Mouse (Mus musculus): ENCODE results near the gene Olfr465-ps1. TPM values are rescaled to one million over a fixed set of nuclear protein-coding genes. Genes with fewer than 3 reads are reported as not detected.

Gene Olfr465-ps1
- not detected in 2 replicates for polyA plus RNA-seq (2016; fragmentation: Nextera tagmentation; extraction: Ambion mirVana)

DNA sequence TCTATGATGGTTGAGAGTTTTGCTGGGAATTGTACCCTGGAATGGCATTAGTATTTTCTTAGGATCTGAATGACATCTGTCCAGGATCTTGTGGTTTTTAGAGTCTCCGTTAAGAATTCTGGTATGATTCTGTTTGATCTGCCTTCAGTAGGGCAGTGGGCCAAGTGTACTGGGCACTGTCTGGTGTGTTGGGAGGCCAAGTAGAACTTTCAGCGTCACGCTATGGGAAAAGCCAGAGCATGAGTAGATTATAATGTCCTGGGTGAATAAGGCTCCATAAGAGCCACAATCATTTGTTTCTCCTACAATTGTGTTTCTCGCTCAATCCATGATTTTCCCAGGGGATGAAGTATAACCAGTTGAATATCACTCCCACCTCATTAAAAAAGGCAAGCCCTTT is at the start of gene Olfr465-ps1:
Olfr465-ps1 (plus strand) TSS at position 301 of the 400 bp plus-strand sequence.
- 80% methylated on average over 4 of the region's 4 CpGs for WGBS
- H3K4me2 ChIP-seq: no peak within 1 kb of the TSS
- ATAC-seq (ENCODE audit: insufficient number of reproducible peaks, insufficient read depth, low FRiP score, low TSS enrichment, low read depth): no peak
- H3K27me3 ChIP-seq: no peaks in the 10 kb centered on the region
- H3K27ac ChIP-seq: no peak within 1 kb of the TSS
- H3K9me3 ChIP-seq: 0 out of 2 replicates have a peak, but pooled peaks cover 4% of the 10 kb centered on the region
- no peak within 1 kb of the TSS for H3K4me3 ChIP-seq (replicated peaks)
- H3K36me3 ChIP-seq: no peaks in the 10 kb centered on the region
- no peaks in the 10 kb centered on the region for H3K4me1 ChIP-seq (replicated peaks)
- H3K9ac ChIP-seq (replicated peaks): no peak within 1 kb of the TSS

DNA sequence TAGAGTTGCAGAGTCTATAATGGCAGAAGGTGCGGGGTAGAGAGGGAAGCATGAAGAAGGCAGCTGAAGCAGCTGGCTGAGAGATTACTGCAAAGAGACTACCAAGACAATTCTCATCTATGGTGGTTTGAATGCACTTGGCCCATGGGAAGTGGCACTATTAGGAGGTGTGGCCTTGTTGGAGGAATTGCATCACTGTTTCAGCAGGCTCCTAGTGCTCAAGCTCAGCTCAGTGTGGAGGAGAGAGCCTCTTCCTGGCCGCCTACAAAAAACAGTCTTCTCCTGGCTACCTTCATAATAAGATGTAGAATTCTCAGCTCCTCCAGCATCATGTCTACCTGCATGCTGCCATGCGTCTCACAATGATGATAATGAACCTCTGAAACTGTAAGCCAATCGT is 42.0 kb upstream of the Olfr465-ps1 start:
- no peak overlapping the region for H3K9ac ChIP-seq (replicated peaks)
- no peak overlapping the region for H3K4me3 ChIP-seq (replicated peaks)
- peaks cover 12% of the 10 kb centered on the region for H3K36me3 ChIP-seq
- H3K9me3 ChIP-seq: peaks cover 3% of the 10 kb centered on the region; the same call in 1 of the 2 replicates
- H3K27me3 ChIP-seq: no peaks in the 10 kb centered on the region
- no peaks in the 10 kb centered on the region for H3K4me1 ChIP-seq (replicated peaks)
- H3K4me2 ChIP-seq: no peak overlapping the region
- H3K27ac ChIP-seq: no peak overlapping the region
- ATAC-seq (ENCODE audit: insufficient number of reproducible peaks, insufficient read depth, low FRiP score, low TSS enrichment, low read depth): no peak
- WGBS: 93% methylated on average over 4 of the region's 4 CpGs

DNA sequence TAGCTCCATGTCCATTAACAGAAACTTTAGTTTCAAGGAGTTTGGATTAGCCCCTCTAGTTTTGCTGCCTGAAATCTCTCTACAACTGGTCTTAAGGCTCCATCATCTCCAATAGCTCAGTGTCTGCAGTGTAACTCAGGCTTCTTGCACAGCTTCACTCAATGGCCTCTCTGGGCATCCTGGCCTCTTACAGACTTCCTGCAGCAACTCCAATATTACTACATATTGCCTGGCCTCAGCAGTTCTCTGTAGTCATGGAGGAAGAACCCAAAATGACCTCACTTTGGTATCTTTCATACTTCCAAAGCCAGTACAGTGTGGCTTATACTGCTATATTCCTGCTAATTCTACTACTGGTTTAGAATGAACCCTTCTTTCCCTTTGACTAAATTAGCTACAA is 40.9 kb upstream of the Olfr465-ps1 start:
- Histone ChIP-seq H3K9ac (replicated peaks) (no peak overlapping the region), H3K36me3 (peaks cover 7% of the 10 kb centered on the region), H3K9me3 (peaks cover 8% of the 10 kb centered on the region; the same call in 1 of the 2 replicates), H3K4me1 (replicated peaks) (no peaks in the 10 kb centered on the region), H3K27me3 (no peaks in the 10 kb centered on the region), H3K27ac (no peak overlapping the region), H3K4me3 (replicated peaks) (no peak overlapping the region), H3K4me2 (no peak overlapping the region)
- no peak for ATAC-seq (ENCODE audit: insufficient number of reproducible peaks, insufficient read depth, low FRiP score, low TSS enrichment, low read depth)

DNA sequence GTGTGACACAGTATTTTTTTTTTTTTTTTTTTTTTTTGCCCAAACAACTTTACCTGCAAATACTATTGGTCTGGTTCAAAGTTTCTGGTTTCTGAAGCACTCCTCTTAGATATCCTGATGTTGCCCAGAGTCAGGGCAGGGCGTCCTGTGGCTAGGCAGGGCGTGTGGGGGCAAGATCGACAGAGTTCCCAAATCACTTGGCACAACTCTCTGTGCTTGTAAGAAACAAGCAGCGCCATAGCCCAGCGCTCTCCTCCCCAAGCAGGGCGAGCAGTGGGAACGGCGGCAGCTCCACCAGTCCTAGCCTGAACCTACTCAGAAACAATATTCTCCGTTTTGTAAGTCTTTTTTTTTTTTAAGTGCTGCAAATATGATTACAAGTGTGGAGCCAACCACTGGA is 37.2 kb upstream of the Olfr465-ps1 start:
- Histone ChIP-seq H3K4me3 (replicated peaks) (no peak overlapping the region), H3K9me3 (peaks cover 31% of the 10 kb centered on the region), H3K4me1 (replicated peaks) (no peaks in the 10 kb centered on the region), H3K27ac (no peak overlapping the region), H3K27me3 (no peaks in the 10 kb centered on the region), H3K9ac (replicated peaks) (no peak overlapping the region), H3K36me3 (peaks cover 5% of the 10 kb centered on the region; the same call in 1 of the 2 replicates), H3K4me2 (no peak overlapping the region)
- no peak for ATAC-seq (ENCODE audit: insufficient number of reproducible peaks, insufficient read depth, low FRiP score, low TSS enrichment, low read depth)
- WGBS: 96% methylated on average over 9 of the region's 9 CpGs

DNA sequence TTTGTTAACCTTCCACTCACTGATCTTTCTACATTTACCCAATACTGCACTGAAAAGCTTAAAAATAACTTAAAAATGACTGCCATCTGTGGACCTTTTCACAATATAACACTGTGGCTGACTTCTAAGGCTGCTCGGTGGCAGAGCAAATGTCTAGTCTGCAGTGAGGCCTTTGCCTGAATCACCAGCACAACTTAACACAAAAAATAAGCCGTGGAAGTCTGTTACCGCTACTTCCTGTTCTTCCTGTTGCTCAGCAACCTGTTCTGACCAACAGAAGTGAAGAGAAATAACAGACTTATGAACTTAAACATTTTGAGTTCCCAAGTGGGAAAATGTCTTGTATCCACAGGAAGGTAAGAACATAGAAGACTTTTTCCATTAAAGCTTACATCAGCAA is 36.7 kb upstream of the Olfr465-ps1 start:
- Histone ChIP-seq H3K9ac (replicated peaks) (no peak overlapping the region), H3K27me3 (no peaks in the 10 kb centered on the region), H3K4me2 (no peak overlapping the region), H3K4me1 (replicated peaks) (no peaks in the 10 kb centered on the region), H3K36me3 (peaks cover 7% of the 10 kb centered on the region; the same call in 1 of the 2 replicates), H3K4me3 (replicated peaks) (no peak overlapping the region), H3K9me3 (peaks cover 35% of the 10 kb centered on the region), H3K27ac (no peak overlapping the region)
- WGBS: 88% methylated on average over 3 of the region's 3 CpGs
- ATAC-seq (ENCODE audit: insufficient number of reproducible peaks, insufficient read depth, low FRiP score, low TSS enrichment, low read depth): no peak

DNA sequence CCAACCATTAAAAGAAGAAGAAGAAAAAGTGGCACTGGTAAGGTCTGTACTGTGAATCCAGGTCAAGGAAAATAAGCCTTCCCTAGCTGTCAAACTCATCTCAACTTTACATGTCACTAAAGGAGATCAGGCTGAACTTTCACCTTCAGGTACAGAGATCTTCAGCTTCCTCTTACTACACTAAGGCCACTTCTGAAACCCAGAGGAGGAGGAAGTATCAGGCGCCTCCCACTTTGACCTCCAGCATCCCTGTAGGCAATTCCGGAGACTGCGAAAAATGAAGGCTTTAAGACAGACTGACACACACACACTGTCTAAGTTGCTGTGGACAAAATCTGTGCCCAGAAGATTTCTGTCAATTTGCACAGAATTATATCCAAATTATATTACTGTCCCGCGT is 25.9 kb upstream of the Olfr465-ps1 start:
- peak overlapping the region; percentile 86 for H3K4me3 ChIP-seq (replicated peaks)
- H3K36me3 ChIP-seq: no peaks in the 10 kb centered on the region
- no peaks in the 10 kb centered on the region for H3K27me3 ChIP-seq
- peak overlapping the region; percentile 94 for H3K27ac ChIP-seq
- 2% methylated on average over 5 of the region's 5 CpGs for WGBS
- peak overlapping the region; percentile 82 for H3K4me2 ChIP-seq
- H3K4me1 ChIP-seq (replicated peaks): peaks cover 10% of the 10 kb centered on the region; the same call in 1 of the 2 replicates
- ATAC-seq (ENCODE audit: insufficient number of reproducible peaks, insufficient read depth, low FRiP score, low TSS enrichment, low read depth): no peak
- H3K9me3 ChIP-seq: no peaks in the 10 kb centered on the region
- peak overlapping the region; percentile 93 for H3K9ac ChIP-seq (replicated peaks)

DNA sequence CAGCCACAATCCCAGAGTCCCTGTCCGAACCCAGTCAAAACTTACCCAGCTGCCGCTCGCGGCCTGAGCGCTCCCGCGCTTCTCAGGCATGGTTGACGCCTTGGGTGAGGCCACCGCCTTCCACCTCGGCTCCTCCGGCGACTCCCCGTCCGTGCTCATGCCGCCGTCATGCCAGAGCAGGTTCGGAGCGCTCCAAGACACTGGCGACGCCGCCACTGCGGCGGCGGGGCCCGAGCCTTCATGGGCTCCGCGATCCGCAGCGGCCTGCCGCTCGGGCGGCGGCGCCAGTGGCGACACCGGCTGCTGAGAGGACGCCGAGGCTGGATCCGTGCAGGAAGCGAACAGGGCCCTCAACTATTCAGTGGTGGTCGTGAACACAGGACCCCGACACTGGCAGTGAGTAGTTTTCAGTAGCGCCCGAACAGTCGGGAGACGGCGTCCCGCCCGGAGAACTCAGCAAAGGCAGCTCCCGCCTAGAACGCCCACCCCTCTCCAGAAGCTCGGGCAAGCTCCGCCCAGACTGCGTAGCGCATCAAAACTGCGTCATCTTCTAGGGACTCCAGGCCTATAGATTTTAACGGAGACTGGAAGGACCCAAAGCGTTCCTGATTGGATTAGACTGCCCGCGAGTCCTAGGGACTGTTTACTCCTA is 25.3 kb upstream of the Olfr465-ps1 start, which contains the start of gene Mfsd14b:
Mfsd14b (minus strand) TSS at position 517 of the 652 bp plus-strand sequence.
- under 1% methylated on average over 60 of the region's 60 CpGs for WGBS
- Histone ChIP-seq H3K4me3 (replicated peaks) (peak within 1 kb of the TSS; percentile 86), H3K36me3 (no peaks in the 10 kb centered on the region), H3K9me3 (no peaks in the 10 kb centered on the region), H3K9ac (replicated peaks) (peak within 1 kb of the TSS; percentile 93), H3K27me3 (no peaks in the 10 kb centered on the region), H3K4me1 (replicated peaks) (peaks cover 10% of the 10 kb centered on the region; the same call in 1 of the 2 replicates), H3K4me2 (peak within 1 kb of the TSS; percentile 82), H3K27ac (peak within 1 kb of the TSS; percentile 94)
- ATAC-seq (ENCODE audit: insufficient number of reproducible peaks, insufficient read depth, low FRiP score, low TSS enrichment, low read depth): peak; percentile 98

DNA sequence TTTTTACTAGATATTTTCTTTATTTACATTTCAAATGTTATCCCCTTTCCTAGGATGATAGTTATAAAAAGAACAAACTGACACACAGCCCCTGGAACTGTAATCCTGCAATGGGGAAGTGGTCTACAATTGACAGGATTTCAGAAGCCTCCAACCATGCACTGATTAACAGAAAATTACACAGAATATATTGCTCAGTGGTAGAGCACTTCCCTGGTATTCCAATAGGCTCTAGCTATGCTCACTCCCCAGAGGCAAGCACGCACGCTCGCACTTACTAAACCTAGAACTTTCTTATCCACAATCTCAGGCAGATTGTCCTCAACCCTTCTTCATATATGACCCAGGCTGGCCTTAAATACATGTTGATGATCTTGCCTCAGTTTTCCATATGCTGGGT is 24.6 kb upstream of the Olfr465-ps1 start:
- no peaks in the 10 kb centered on the region for H3K27me3 ChIP-seq
- H3K4me1 ChIP-seq (replicated peaks): peaks cover 10% of the 10 kb centered on the region; the same call in 1 of the 2 replicates
- peak overlapping the region; percentile 94 for H3K27ac ChIP-seq
- no peak; the same call in 1 of the 2 replicates for ATAC-seq (ENCODE audit: insufficient number of reproducible peaks, insufficient read depth, low FRiP score, low TSS enrichment, low read depth)
- H3K4me3 ChIP-seq (replicated peaks): peak overlapping the region; percentile 86
- peak overlapping the region; percentile 82 for H3K4me2 ChIP-seq
- H3K36me3 ChIP-seq: no peaks in the 10 kb centered on the region
- 67% methylated on average over 3 of the region's 3 CpGs for WGBS
- no peaks in the 10 kb centered on the region for H3K9me3 ChIP-seq
- 0 out of 2 replicates have a peak overlapping the region, but pooled peaks have one; percentile 93 for H3K9ac ChIP-seq (replicated peaks)

DNA sequence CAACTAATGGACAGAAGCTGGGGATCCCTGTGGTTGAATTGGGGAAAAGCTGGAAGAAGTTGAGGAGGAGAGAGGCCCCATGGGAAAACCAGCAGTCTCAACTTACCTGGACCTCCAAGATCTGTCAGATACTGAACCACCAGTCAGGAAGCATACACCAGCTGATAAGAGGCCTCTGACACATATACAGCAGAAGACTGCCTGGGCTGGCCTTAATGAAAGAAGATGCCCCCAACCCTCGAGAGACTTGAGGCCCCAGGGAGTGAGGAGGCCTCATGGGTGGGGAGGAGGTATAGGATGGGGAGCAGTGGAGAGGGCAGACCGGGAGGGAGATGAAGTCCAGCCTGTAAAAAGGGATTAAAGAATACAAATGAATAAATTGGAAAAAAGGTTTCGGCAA is 16.9 kb upstream of the Olfr465-ps1 start:
- 77% methylated on average over 3 of the region's 3 CpGs for WGBS
- Histone ChIP-seq H3K27ac (no peak overlapping the region), H3K4me3 (replicated peaks) (no peak overlapping the region), H3K36me3 (no peaks in the 10 kb centered on the region), H3K9me3 (no peaks in the 10 kb centered on the region), H3K9ac (replicated peaks) (no peak overlapping the region), H3K4me1 (replicated peaks) (no peaks in the 10 kb centered on the region), H3K4me2 (no peak overlapping the region), H3K27me3 (no peaks in the 10 kb centered on the region)
- ATAC-seq (ENCODE audit: insufficient number of reproducible peaks, insufficient read depth, low FRiP score, low TSS enrichment, low read depth): no peak

DNA sequence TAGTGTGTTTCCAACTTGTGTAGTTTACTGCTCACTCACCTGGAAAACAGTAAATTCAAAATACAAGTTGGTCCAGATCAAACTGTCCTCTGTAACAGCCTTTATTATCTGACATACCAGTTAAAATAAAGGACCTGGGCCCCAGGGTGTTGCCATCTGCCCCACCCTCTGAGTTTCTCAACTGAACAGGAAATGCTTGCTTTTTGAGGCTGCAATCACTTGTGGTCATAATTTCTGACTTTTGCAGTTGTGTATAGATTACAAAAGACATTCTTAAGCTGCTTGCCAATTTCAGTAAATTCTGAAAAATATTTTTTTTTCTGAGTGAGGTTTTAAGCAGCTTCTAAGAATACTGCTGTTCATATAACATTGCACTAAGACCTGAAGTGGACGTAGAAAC is 15.8 kb upstream of the Olfr465-ps1 start:
- Histone ChIP-seq H3K4me3 (replicated peaks) (no peak overlapping the region), H3K9me3 (no peaks in the 10 kb centered on the region), H3K4me1 (replicated peaks) (no peaks in the 10 kb centered on the region), H3K9ac (replicated peaks) (no peak overlapping the region), H3K4me2 (no peak overlapping the region), H3K27me3 (no peaks in the 10 kb centered on the region), H3K36me3 (no peaks in the 10 kb centered on the region), H3K27ac (no peak overlapping the region)
- WGBS: 81% methylated on average over 1 of the region's 1 CpGs
- no peak for ATAC-seq (ENCODE audit: insufficient number of reproducible peaks, insufficient read depth, low FRiP score, low TSS enrichment, low read depth)

DNA sequence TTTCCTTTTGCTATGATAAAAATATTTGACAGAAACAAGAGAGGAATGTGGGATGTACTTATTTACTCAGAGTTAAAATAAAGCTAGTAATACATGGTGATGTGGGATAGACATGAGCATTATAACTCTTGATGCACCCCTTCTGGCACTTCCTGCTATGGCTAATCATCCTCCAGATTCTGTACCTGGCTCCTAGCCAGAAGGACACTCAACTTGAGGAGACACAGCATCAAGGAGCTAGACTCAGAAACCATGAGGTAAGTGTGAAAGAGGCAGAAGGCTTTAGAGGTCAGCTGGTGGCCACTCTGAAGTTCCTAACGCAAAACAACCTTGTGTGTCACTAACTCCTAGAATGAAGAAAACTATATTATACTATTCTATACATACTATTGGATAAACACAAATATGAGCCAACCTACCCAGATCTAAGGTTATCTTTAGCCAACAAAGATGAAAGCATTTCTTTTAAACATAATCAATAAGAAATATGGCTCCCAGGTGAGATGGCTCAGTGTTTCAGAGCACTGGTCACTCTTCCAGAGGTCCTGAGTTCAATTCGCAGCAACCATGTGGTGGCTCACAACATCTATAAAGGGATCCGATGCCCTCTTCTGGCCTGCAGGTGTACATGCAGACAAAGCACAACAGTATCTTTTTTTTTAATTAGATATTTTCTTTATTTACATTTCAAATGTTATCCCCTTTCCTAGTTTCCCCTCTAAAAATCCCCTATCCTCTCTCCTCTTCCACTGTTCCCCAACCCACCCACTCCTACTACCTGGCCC is 10.6 kb upstream of the Olfr465-ps1 start:
- ATAC-seq (ENCODE audit: insufficient number of reproducible peaks, insufficient read depth, low FRiP score, low TSS enrichment, low read depth): no peak
- H3K27me3 ChIP-seq: no peaks in the 10 kb centered on the region
- H3K4me3 ChIP-seq (replicated peaks): no peak overlapping the region
- H3K9me3 ChIP-seq: no peaks in the 10 kb centered on the region
- WGBS: 66% methylated on average over 3 of the region's 3 CpGs
- no peak overlapping the region for H3K4me2 ChIP-seq
- no peak overlapping the region for H3K9ac ChIP-seq (replicated peaks)
- no peak overlapping the region for H3K27ac ChIP-seq
- H3K36me3 ChIP-seq: no peaks in the 10 kb centered on the region
- no peaks in the 10 kb centered on the region for H3K4me1 ChIP-seq (replicated peaks)
